Mouse (Mus musculus) liver, adult 2 months (tissue): Measurements from ENCODE around the gene Qpct. TPM values are rescaled to one million over a fixed set of nuclear protein-coding genes. Genes with fewer than 3 reads are reported as not detected.

Source experiments
- DNase-seq: peaks from one replicate; pipeline ENCODE4 v3.0.0-alpha.2; 2011; ENCODE audit warnings: low read depth, low spot score; ENCODE audit errors: extremely low read depth
- H3K27ac ChIP-seq: fragments of 200-500 bp; replicated peaks from 2 replicates; pipeline ENCODE4 v1.5.1; 2012; ENCODE audit warnings: low read depth, mild to moderate bottlenecking, control low read depth, inconsistent platforms, low read length; ENCODE audit not compliant: insufficient read depth
- H3K27me3 ChIP-seq: fragments of 200-500 bp; 2 replicates; pipeline ENCODE4 v1.6.1; 2012; ENCODE audit warnings: mild to moderate bottlenecking, moderate library complexity, low read length, inconsistent platforms; ENCODE audit not compliant: control insufficient read depth, insufficient read depth
- H3K36me3 ChIP-seq: fragments of 200-500 bp; 2 replicates; pipeline ENCODE4 v1.6.1; 2012; ENCODE audit warnings: low read length, inconsistent platforms; ENCODE audit not compliant: control insufficient read depth, insufficient read depth
- H3K4me1 ChIP-seq: fragments of 200-500 bp; 2 replicates; pipeline ENCODE4 v1.6.1; 2011; ENCODE audit warnings: low read length; ENCODE audit not compliant: control insufficient read depth, insufficient read depth
- H3K4me3 ChIP-seq: fragments of 200-500 bp; 2 replicates; pipeline ENCODE4 v1.5.1; 2011; ENCODE audit warnings: low read depth, mild to moderate bottlenecking, control low read depth, low read length, moderate library complexity; ENCODE audit not compliant: insufficient read depth
- H3K79me2 ChIP-seq: fragments of 200-500 bp; 2 replicates; pipeline ENCODE4 v1.6.1; 2012; ENCODE audit warnings: inconsistent platforms, mild to moderate bottlenecking, low read length, moderate library complexity; ENCODE audit not compliant: control insufficient read depth, insufficient read depth
- H3K9ac ChIP-seq: fragments of 200-500 bp; 2 replicates; pipeline ENCODE4 v1.6.1; 2012; ENCODE audit warnings: low read depth, mild to moderate bottlenecking, control low read depth, inconsistent platforms, low read length
- CTCF ChIP-seq: fragments of 200-500 bp; IDR thresholded peaks from 2 replicates; pipeline ENCODE4 v1.5.1; 2011; ENCODE audit warnings: low read depth, low read length, control low read depth
- POLR2A ChIP-seq: fragments of 200-500 bp; IDR thresholded peaks from 2 replicates; pipeline ENCODE4 v1.6.1; 2011; ENCODE audit warnings: low read length, control low read depth; ENCODE audit not compliant: insufficient read depth; ENCODE audit errors: extremely low read depth
- WGBS: fragments of 180-500 bp; shearing (Covaris S2); methylation state at CpG from one replicate; pipeline ENCODE4 v1.1.7; 2018; 5-methylcytosine and 5-hydroxymethylcytosine counted together
- polyA plus RNA-seq: library from polyadenylated mRNA; depleted of rRNA; stranded (reverse); fragments of >200 nt; gene quantifications from 2 replicates; pipeline ENCODE4 v1.2.3, GENCODE M21; 2012
- total RNA-seq: library from RNA; depleted of rRNA; stranded (reverse); fragments of >200 nt; gene quantifications from 2 replicates; pipeline ENCODE4 v1.2.3, GENCODE M21; 2014

The Qpct gene
- total and polyA plus RNA-seq, 2 experiments: 12.1 to 26.6 TPM

GRCm38 (mm10) chr17:79019726-79020207 is 31.9 kb upstream of the Qpct start:
- Histone ChIP-seq H3K4me1 (peaks cover 8% of the 10 kb centered on the region), H3K36me3 (no peaks in the 10 kb centered on the region; the same call in 1 of the 2 replicates), H3K9ac (peak overlapping the region; percentile 85), H3K27me3 (no peaks in the 10 kb centered on the region), H3K79me2 (peaks cover 13% of the 10 kb centered on the region; the same call in 1 of the 2 replicates), H3K4me3 (peak overlapping the region; percentile 79), H3K27ac (peak overlapping the region; percentile 74)
- TF ChIP-seq CTCF (no peak), POLR2A (no peak)
- peak; percentile 49 for DNase-seq
- 4% methylated on average over 18 of the region's 18 CpGs for WGBS

GRCm38 (mm10) chr17:79020208-79020983 is 31.3 kb upstream of the Qpct start, which contains the start of gene Prkd3:
Prkd3 (minus strand) TSS chr17:79020816.
- Histone ChIP-seq H3K79me2 (peaks cover 13% of the 10 kb centered on the region; the same call in 1 of the 2 replicates), H3K4me1 (peaks cover 6% of the 10 kb centered on the region), H3K36me3 (no peaks in the 10 kb centered on the region; the same call in 1 of the 2 replicates), H3K27me3 (no peaks in the 10 kb centered on the region), H3K27ac (peak within 1 kb of the TSS; percentile 84), H3K4me3 (peak within 1 kb of the TSS; percentile 79), H3K9ac (peak within 1 kb of the TSS; percentile 85)
- TF ChIP-seq POLR2A (peak; percentile 51; the same call in 1 of the 2 replicates), CTCF (no peak)
- 1% methylated on average over 97 of the region's 113 CpGs for WGBS
- no peak for DNase-seq

- Histone ChIP-seq H3K4me3 (peak overlapping the region; percentile 79), H3K4me1 (peaks cover 5% of the 10 kb centered on the region), H3K27ac (peak overlapping the region; percentile 20), H3K36me3 (no peaks in the 10 kb centered on the region; the same call in 1 of the 2 replicates), H3K27me3 (no peaks in the 10 kb centered on the region), H3K79me2 (peaks cover 11% of the 10 kb centered on the region; the same call in 1 of the 2 replicates), H3K9ac (peak overlapping the region; percentile 85)
- no peak for TF ChIP-seq POLR2A
- TF ChIP-seq CTCF: no peak
- WGBS: 1% methylated on average over 24 of the region's 24 CpGs
- DNase-seq: peak; percentile 35
Observed at GRCm38 (mm10) chr17:79020984-79021335, 30.7 kb upstream of the Qpct start.

GRCm38 (mm10) chr17:79022746-79023145 is 29.0 kb upstream of the Qpct start:
- no peak overlapping the region for H3K27ac ChIP-seq
- H3K4me1 ChIP-seq: peaks cover 2% of the 10 kb centered on the region; the same call in 1 of the 2 replicates
- 67% methylated on average over 3 of the region's 3 CpGs for WGBS
- H3K9ac ChIP-seq: no peak overlapping the region
- H3K4me3 ChIP-seq: no peak overlapping the region
- TF ChIP-seq CTCF (no peak), POLR2A (no peak)
- no peak for DNase-seq
- H3K36me3 ChIP-seq: no peaks in the 10 kb centered on the region; the same call in 1 of the 2 replicates
- H3K79me2 ChIP-seq: peaks cover 6% of the 10 kb centered on the region; the same call in 1 of the 2 replicates
- H3K27me3 ChIP-seq: no peaks in the 10 kb centered on the region

- peaks cover 3% of the 10 kb centered on the region; the same call in 1 of the 2 replicates for H3K79me2 ChIP-seq
- no peak overlapping the region for H3K27ac ChIP-seq
- TF ChIP-seq POLR2A (no peak), CTCF (no peak)
- H3K36me3 ChIP-seq: no peaks in the 10 kb centered on the region
- DNase-seq: no peak
- H3K4me1 ChIP-seq: peaks cover 5% of the 10 kb centered on the region; the same call in 1 of the 2 replicates
- H3K4me3 ChIP-seq: no peak overlapping the region
- WGBS: 92% methylated on average over 4 of the region's 4 CpGs
- no peak overlapping the region for H3K9ac ChIP-seq
- no peaks in the 10 kb centered on the region for H3K27me3 ChIP-seq
Observed at GRCm38 (mm10) chr17:79024544-79024943, 27.2 kb upstream of the Qpct start.
